Mouse (Mus musculus) liver, embryonic 15.5 days (tissue): ENCODE results near the gene Inpp4b. TPM values are rescaled to one million over a fixed set of nuclear protein-coding genes. Genes with fewer than 3 reads are reported as not detected.

Experiments
- ATAC-seq: fragments of 200-750 bp; cut with Nextera tagmentation; 2 replicates; pipeline ENCODE4 v1.8.0; 2017; ENCODE audit warnings: moderate number of reproducible peaks, mild to moderate bottlenecking, moderate library complexity; ENCODE audit not compliant: insufficient read depth
- H3K27ac ChIP-seq: fragments of 300-500 bp; sonication (generic); replicated peaks from 2 replicates; pipeline ENCODE4 v1.5.1; 2015; ENCODE audit warnings: mild to moderate bottlenecking, inconsistent platforms
- H3K27me3 ChIP-seq: fragments of 300-500 bp; sonication (generic); 2 replicates; pipeline ENCODE4 v1.6.1; 2015; ENCODE audit warnings: mild to moderate bottlenecking, inconsistent platforms
- H3K36me3 ChIP-seq: fragments of 300-500 bp; sonication (generic); replicated peaks from 2 replicates; pipeline ENCODE4 v1.6.1; 2015; ENCODE audit warnings: moderate library complexity, mild to moderate bottlenecking, inconsistent platforms
- H3K4me1 ChIP-seq: fragments of 300-500 bp; sonication (generic); replicated peaks from 2 replicates; pipeline ENCODE4 v1.6.1; 2015; ENCODE audit warnings: inconsistent platforms
- H3K4me2 ChIP-seq: fragments of 300-500 bp; sonication (generic); 2 replicates; pipeline ENCODE4 v1.6.1; 2015; ENCODE audit warnings: moderate library complexity, mild to moderate bottlenecking, inconsistent platforms
- H3K4me3 ChIP-seq: fragments of 300-500 bp; sonication (generic); replicated peaks from 2 replicates; pipeline ENCODE4 v1.5.1; 2015; ENCODE audit warnings: mild to moderate bottlenecking, inconsistent platforms
- H3K9ac ChIP-seq: fragments of 300-500 bp; sonication (generic); 2 replicates; pipeline ENCODE4 v1.6.1; 2015; ENCODE audit warnings: moderate library complexity, mild to moderate bottlenecking, inconsistent platforms
- H3K9me3 ChIP-seq: fragments of 300-500 bp; sonication (generic); replicated peaks from 2 replicates; pipeline ENCODE4 v1.6.1; 2016; ENCODE audit warnings: inconsistent platforms
- WGBS: fragments of 180-500 bp; shearing (Covaris S2); methylation state at CpG from one replicate; pipeline ENCODE4 v1.1.7; 2015; ENCODE audit warnings: mixed read lengths; ENCODE audit not compliant: insufficient replicate concordance; 5-methylcytosine and 5-hydroxymethylcytosine counted together
- polyA plus RNA-seq: library from polyadenylated mRNA; unstranded; fragments of >200 nt; fragmentation: Nextera tagmentation; extraction: Ambion mirVana; gene quantifications from 2 replicates; pipeline ENCODE4 v1.2.1, GENCODE M21; 2015

Gene Inpp4b
- polyA plus RNA-seq, 1 experiment from 2014 or later: 1.5 TPM

DNA sequence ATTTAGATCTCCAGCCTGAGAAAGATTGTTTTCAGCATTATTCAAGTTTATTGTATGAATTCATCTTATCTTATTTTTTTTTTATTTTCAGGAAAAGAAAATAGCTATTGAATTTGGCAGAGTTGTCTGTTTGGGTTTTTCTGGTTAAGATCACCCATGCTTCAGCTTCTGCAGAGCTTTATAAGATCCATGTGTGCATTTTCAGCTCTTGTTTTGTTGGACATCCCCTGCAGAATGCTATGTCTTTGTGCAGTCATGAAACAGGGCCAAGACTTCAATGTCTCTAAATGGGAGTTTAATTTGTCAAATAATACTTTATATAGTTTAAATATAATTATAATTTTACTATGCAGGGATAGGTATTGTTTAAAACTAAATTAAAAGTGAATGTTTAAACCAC is 170.5 kb downstream of the Inpp4b start:
- no peak for ATAC-seq
- Histone ChIP-seq H3K27me3 (no peaks in the 10 kb centered on the region), H3K4me2 (no peak overlapping the region), H3K9me3 (no peaks in the 10 kb centered on the region), H3K4me1 (no peaks in the 10 kb centered on the region), H3K4me3 (no peak overlapping the region), H3K36me3 (no peaks in the 10 kb centered on the region), H3K27ac (no peak overlapping the region), H3K9ac (no peak overlapping the region)

DNA sequence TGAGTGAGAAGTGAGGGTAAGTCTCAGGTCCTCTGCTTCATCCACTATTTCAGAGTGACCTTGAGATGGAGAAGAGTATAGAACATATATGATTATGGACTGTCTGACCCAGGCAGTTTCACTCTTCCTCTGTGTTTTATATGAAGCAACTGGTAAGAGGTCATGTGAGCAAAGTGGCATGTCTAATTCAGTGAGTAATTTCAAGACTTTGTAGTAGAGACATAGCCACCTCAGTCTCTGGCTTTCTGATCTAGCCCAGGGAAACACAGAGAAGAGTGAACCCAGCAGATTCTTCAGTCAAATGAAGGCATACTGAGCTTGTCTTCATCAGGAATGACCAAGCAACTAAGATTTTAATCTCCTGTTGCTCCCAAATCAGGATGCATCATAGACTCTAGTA is 172.1 kb downstream of the Inpp4b start:
- Histone ChIP-seq H3K27ac (no peak overlapping the region), H3K27me3 (no peaks in the 10 kb centered on the region), H3K36me3 (no peaks in the 10 kb centered on the region), H3K9me3 (no peaks in the 10 kb centered on the region), H3K4me3 (no peak overlapping the region), H3K4me1 (no peaks in the 10 kb centered on the region), H3K9ac (no peak overlapping the region), H3K4me2 (no peak overlapping the region)
- ATAC-seq: no peak

DNA sequence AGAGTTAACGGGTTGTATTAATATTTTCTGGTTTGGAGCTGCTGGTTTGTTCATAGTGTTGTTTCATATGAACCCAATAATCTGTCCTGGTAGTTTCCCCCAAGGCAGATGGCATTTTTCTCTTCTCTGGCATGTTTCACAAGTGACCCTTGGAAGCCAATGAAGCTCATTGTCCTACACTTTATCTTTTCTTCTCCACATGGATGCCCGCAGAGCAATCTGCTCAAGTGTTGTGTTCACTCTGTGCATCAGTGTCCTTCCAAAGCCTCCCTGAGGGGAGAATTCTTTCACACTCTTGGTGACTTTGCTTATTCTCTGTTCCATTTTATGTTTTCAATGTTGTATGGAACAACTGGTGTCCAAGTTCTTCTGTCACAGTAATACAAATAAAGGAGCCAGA is 179.7 kb downstream of the Inpp4b start:
- no peaks in the 10 kb centered on the region for H3K36me3 ChIP-seq
- H3K9ac ChIP-seq: no peak overlapping the region
- no peaks in the 10 kb centered on the region for H3K27me3 ChIP-seq
- WGBS: 63% methylated on average over 2 of the region's 2 CpGs
- H3K4me1 ChIP-seq: no peaks in the 10 kb centered on the region
- H3K9me3 ChIP-seq: no peaks in the 10 kb centered on the region
- H3K4me3 ChIP-seq: no peak overlapping the region
- no peak overlapping the region for H3K27ac ChIP-seq
- no peak overlapping the region for H3K4me2 ChIP-seq
- no peak for ATAC-seq

DNA sequence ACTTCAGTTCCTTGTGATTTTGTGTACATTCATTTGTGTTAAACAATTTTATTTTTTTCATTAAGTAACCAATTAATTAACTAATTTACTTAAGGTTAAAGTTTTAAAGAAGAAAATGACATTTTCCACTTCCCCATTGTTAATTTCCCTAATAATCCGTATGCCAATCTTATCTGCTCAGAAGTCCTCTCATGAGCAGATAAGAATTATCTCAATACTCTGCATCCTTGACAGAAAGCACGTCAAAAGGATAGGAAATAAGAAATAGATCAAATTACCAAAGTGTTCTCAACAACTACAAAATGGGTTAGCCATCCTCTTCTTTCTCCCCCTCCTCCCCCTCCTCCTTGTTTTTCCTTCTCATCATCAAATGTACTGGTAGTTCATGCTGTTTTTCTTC is 182.2 kb downstream of the Inpp4b start:
- Histone ChIP-seq H3K4me3 (no peak overlapping the region), H3K36me3 (no peaks in the 10 kb centered on the region), H3K4me1 (no peaks in the 10 kb centered on the region), H3K9me3 (no peaks in the 10 kb centered on the region), H3K9ac (no peak overlapping the region), H3K27me3 (no peaks in the 10 kb centered on the region), H3K4me2 (no peak overlapping the region), H3K27ac (no peak overlapping the region)
- 16% methylated on average over 2 of the region's 2 CpGs for WGBS
- no peak for ATAC-seq

DNA sequence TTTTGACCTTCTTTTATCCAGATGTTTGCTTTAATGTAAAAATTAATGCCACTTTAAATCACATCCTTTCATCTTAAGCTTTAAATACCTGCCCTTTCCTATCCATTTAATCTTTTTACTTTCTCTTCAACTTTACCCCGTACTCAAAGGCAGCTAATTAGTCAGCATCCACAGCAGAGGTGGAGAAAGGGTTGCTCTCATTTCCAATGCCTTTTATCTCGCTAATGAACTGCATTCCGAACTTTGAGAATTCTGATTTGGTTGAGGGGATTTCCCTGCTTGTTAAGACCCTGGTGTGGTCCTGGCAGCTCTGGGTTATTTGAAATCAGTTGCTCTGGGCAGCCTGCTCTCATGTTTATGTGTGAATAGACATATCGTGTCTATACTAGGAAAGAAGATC is 185.3 kb downstream of the Inpp4b start:
- Histone ChIP-seq H3K4me1 (no peaks in the 10 kb centered on the region), H3K27ac (no peak overlapping the region), H3K4me3 (no peak overlapping the region), H3K9ac (no peak overlapping the region), H3K27me3 (no peaks in the 10 kb centered on the region), H3K9me3 (no peaks in the 10 kb centered on the region), H3K4me2 (no peak overlapping the region), H3K36me3 (no peaks in the 10 kb centered on the region)
- WGBS: 35% methylated on average over 4 of the region's 4 CpGs
- no peak for ATAC-seq

DNA sequence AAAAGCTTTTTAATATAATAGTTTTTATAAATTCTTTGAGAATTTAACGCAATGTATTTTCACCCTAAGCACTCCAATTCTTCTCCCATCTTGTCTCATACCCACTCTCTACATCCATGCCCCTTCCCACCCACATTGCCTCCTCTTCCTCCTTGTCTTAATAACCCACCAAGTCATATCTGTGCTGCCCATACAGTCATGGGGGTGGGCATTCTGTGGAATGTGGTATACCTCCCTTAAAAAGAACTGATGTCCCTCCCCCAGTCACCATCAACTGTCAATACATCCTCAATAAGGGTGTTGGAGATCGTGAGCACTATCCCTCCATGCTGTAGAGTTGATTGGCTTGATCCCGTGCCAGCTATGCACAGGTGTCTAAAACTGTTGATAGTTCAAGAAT is 196.0 kb downstream of the Inpp4b start:
- H3K4me2 ChIP-seq: no peak overlapping the region

DNA sequence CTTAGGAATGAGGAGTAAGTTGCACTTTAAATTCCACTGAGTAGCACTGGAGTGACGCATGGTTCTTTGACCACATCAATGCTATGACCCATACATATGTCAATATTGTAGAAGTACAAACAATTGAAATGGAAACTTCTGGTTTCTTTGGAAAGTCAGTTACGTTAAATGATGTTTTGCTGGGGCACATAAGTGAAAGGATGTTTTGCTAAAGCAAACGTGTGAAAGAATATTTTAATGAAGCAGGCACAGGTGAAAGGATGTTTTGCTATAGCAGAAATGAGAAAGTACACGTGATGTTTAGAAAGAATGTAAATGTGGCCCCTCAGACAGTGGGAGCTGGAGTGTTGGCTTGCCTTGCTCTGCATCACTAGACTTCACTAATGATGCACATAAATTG is 216.2 kb downstream of the Inpp4b start:
- H3K9me3 ChIP-seq: no peaks in the 10 kb centered on the region
- no peak overlapping the region for H3K4me2 ChIP-seq
- H3K27me3 ChIP-seq: no peaks in the 10 kb centered on the region
- no peak overlapping the region for H3K9ac ChIP-seq
- WGBS: 61% methylated on average over 4 of the region's 4 CpGs
- no peaks in the 10 kb centered on the region for H3K4me1 ChIP-seq
- no peak for ATAC-seq
- no peak overlapping the region for H3K27ac ChIP-seq
- no peaks in the 10 kb centered on the region for H3K36me3 ChIP-seq
- no peak overlapping the region for H3K4me3 ChIP-seq

More for the DNA sequence above, 196.0 kb downstream of the Inpp4b start:
- Histone ChIP-seq H3K27me3 (no peaks in the 10 kb centered on the region), H3K4me1 (no peaks in the 10 kb centered on the region), H3K27ac (no peak overlapping the region), H3K36me3 (no peaks in the 10 kb centered on the region), H3K9me3 (no peaks in the 10 kb centered on the region), H3K9ac (no peak overlapping the region), H3K4me3 (no peak overlapping the region)
- 62% methylated on average over 3 of the region's 3 CpGs for WGBS
- ATAC-seq: no peak

DNA sequence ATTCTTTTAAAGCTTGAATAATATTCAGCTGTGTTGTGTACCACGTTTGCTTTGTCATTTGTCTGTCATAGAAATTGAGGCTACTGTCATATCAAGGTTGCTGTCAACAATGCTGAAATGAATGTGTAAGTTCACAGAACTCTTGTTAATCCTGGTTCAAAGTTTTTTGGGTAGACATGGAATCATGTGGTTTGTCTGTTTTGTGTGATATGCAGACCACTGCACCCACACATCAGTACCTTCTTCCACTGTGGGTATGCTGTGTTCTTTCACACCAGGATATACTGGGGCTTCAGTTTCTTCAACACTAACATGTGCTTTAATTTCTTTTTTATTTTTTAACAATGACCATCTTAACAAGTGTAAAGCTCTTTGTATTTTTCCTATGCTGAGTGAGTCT is 220.0 kb downstream of the Inpp4b start:
- no peak for ATAC-seq
- H3K27ac ChIP-seq: no peak overlapping the region
- no peak overlapping the region for H3K4me2 ChIP-seq
- H3K27me3 ChIP-seq: no peaks in the 10 kb centered on the region
- no peak overlapping the region for H3K4me3 ChIP-seq
- no peaks in the 10 kb centered on the region for H3K36me3 ChIP-seq
- 13% methylated on average over 1 of the region's 1 CpGs for WGBS
- no peaks in the 10 kb centered on the region for H3K4me1 ChIP-seq
- no peak overlapping the region for H3K9ac ChIP-seq
- no peaks in the 10 kb centered on the region for H3K9me3 ChIP-seq

DNA sequence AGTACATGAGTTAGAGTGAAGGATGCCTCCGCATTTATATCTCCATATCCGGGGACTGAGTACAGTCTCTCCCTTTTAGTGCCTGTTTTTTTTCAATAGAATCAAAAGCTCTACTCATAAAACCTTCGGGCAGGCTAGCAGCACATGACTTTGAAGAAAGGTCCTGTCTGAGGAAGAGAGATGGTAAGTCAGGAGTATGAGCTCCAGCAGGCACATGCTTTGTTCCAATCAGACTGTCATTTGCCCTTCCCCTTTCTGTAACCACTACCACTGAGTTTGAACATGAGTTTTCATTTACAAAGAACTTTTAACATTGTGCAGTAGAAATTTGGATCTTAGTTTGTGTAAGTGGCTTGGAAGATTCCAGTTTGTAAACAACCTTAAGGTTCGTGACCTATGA is 223.1 kb downstream of the Inpp4b start:
- Histone ChIP-seq H3K4me1 (no peaks in the 10 kb centered on the region), H3K4me3 (no peak overlapping the region), H3K27me3 (no peaks in the 10 kb centered on the region), H3K9me3 (no peaks in the 10 kb centered on the region), H3K27ac (no peak overlapping the region), H3K36me3 (no peaks in the 10 kb centered on the region), H3K4me2 (no peak overlapping the region), H3K9ac (no peak overlapping the region)
- no peak for ATAC-seq
- WGBS: 72% methylated on average over 4 of the region's 4 CpGs

DNA sequence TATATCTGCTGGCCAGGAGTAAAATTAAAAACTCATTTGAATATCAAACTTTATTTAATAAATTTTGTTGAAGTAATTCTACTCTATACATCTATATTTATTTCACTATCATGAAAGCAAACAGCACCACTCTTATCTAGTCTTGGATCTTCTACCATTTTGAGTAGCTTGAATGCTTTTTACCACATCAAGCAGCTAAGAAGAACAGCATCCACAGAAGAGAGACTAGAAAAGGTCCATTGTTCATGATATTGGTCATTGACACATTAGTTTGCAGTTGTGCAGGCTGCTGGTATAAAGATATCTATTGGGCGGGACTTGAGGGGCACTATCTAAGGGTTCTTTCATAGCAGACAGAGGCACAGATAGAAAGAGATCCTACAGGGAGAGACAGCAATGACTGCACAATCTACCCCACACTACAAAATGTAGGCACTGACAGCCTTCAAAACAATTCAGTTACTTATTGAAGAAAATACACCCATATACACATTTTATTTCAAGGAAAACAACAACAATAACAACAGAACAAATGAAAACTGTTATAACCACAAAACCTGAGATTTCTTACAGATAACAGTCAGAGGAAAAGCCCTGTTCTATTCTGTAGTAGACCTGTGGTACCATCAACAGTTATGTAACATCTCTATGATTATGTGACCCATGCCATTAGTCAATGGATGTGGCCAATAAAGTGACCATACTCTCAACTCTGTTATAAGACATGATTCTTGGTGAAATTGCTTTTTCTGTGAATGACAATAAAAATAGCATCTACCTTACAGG is 230.2 kb downstream of the Inpp4b start:
- Histone ChIP-seq H3K4me2 (no peak overlapping the region), H3K27me3 (no peaks in the 10 kb centered on the region), H3K36me3 (no peaks in the 10 kb centered on the region), H3K4me3 (no peak overlapping the region), H3K9me3 (no peaks in the 10 kb centered on the region), H3K9ac (no peak overlapping the region), H3K4me1 (no peaks in the 10 kb centered on the region), H3K27ac (no peak overlapping the region)
- WGBS: 49% methylated on average over 1 of the region's 1 CpGs
- no peak for ATAC-seq

DNA sequence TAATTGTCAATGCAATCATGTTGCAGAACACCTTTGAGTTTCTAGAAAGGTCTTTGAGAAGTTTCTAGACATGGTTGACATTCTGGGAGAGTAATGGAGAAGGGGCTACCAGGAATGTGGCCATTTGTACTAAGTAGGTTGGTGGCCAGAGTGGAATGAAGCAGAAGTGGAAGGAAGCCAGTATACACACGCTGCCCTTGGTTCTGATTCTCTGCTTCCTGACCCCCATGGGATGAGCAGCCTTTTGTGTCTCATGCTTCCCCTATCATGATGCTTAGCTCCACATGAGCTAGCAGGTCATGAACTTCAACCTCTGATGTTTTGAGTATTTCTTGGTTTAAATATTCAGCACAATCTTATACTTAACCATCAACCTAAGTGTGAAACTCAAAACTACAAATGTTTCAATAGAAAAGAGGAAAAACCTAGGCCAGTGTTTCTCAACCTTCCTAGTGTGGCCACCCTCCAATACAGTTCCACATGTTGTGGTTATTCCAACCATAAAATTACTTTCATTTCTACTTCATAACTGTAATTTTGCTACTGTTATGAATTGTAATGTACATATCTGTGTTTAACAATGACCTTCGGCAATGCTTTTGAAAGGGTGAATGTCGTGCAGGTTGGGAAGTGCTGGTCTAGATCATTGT is 233.0 kb downstream of the Inpp4b start:
- H3K9me3 ChIP-seq: no peaks in the 10 kb centered on the region
- 70% methylated on average over 3 of the region's 3 CpGs for WGBS
- H3K9ac ChIP-seq: no peak overlapping the region
- no peak for ATAC-seq
- no peak overlapping the region for H3K27ac ChIP-seq
- H3K4me3 ChIP-seq: no peak overlapping the region
- H3K27me3 ChIP-seq: no peaks in the 10 kb centered on the region
- H3K4me2 ChIP-seq: no peak overlapping the region
- H3K4me1 ChIP-seq: no peaks in the 10 kb centered on the region
- no peaks in the 10 kb centered on the region for H3K36me3 ChIP-seq

DNA sequence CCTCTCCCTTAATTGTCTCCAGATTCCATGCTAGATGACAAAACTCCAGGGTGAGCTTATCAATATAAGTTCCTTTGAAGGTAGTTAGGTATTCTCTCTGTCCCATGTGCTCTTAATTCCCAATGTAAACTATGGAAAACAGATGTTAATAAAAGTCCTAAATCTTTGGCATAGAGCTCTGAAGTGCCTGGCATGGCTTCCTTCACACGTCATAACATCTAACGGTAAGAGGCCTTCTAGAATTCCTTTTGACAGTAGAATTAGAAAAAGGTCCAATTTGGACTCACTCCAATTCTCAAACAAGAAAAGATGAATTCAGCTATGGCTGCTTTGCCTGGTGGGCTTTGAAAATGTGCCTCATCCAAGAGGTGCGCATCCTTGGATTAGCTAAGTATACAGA is 236.6 kb downstream of the Inpp4b start:
- Histone ChIP-seq H3K4me2 (no peak overlapping the region), H3K27ac (no peak overlapping the region), H3K9ac (no peak overlapping the region), H3K27me3 (no peaks in the 10 kb centered on the region), H3K4me3 (no peak overlapping the region), H3K4me1 (no peaks in the 10 kb centered on the region), H3K9me3 (no peaks in the 10 kb centered on the region), H3K36me3 (no peaks in the 10 kb centered on the region)
- 76% methylated on average over 3 of the region's 3 CpGs for WGBS
- no peak for ATAC-seq
